Mouse (Mus musculus) testis, adult 2 months (tissue): ENCODE measurements at regions not wholly inside any gene's neighbourhood (a gene's known extent, or its start where the extent isn't known, plus 50 kb on each side); places are given as distances from the start of the nearest gene placed in this dataset.

Source experiments
- CTCF ChIP-seq: fragments of 200-500 bp; IDR thresholded peaks from 2 replicates; pipeline ENCODE4 v1.5.1; 2012; ENCODE audit warnings: low read depth, mild to moderate bottlenecking, inconsistent platforms, low read length, moderate library complexity; ENCODE audit not compliant: control insufficient read depth, insufficient read depth, insufficient replicate concordance
- POLR2A ChIP-seq: fragments of 200-500 bp; IDR thresholded peaks from 2 replicates; pipeline ENCODE4 v1.6.1; 2012; ENCODE audit warnings: low read depth, mild to moderate bottlenecking, inconsistent platforms, low read length, moderate library complexity; ENCODE audit not compliant: control insufficient read depth

DNA sequence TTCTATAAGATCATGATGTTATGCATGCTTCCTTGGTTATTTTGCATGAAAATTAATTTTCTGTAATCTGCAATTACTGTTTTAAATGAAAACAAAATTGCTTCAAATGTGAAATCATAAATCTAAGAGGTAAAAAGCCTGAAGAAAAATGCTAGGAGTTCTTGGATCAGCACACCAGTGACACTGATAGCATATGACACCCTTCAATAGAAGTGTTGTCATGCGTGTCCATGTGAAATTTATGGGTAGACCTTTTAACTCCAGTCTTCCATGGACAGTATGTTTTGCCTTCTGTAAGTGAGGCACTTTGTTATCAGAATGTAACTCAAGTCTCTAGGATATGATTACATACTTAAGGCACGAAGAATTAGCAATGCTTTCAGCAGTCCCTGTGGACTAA lies 85.9 kb upstream of the Sema3d start:
- TF ChIP-seq CTCF (no peak), POLR2A (no peak)
